Mouse (Mus musculus) lung, postnatal 0 days (tissue): ENCODE measurements around the gene Sf3a2.

Experiments
- CTCF ChIP-seq: IDR thresholded peaks from 2 replicates; pipeline ENCODE4 v1.5.1; 2016; ENCODE audit warnings: antibody characterized with exemption, mild to moderate bottlenecking
- EP300 ChIP-seq: IDR thresholded peaks from 2 replicates; pipeline ENCODE4 v1.6.1; 2016; ENCODE audit warnings: antibody characterized with exemption, mild to moderate bottlenecking, control low read depth

GRCm38 (mm10) chr10:80843931-80844547 lies 46.0 kb downstream of the Sf3a2 start, which contains the start of gene Lingo3:
- no peak for TF ChIP-seq CTCF
- no peak for TF ChIP-seq EP300
